Mouse (Mus musculus) kidney, postnatal 0 days (tissue): Measurements from ENCODE around the gene Unc5cl. TPM values are rescaled to one million over a fixed set of nuclear protein-coding genes. Genes with fewer than 3 reads are reported as not detected.

ENCODE experiments used
- ATAC-seq: fragments of 200-750 bp; cut with Nextera tagmentation; replicated peaks from 2 replicates; pipeline ENCODE4 v1.8.0; 2017; ENCODE audit warnings: low read depth, moderate number of reproducible peaks, moderate TSS enrichment, moderate library complexity; ENCODE audit not compliant: low FRiP score
- DNase-seq: peaks from one replicate; pipeline ENCODE4 v3.0.0-alpha.2; 2016; ENCODE audit warnings: low spot score
- H3K27ac ChIP-seq: fragments of 300-500 bp; sonication (generic); 2 replicates; pipeline ENCODE4 v1.5.1; 2014; ENCODE audit warnings: mild to moderate bottlenecking
- H3K27me3 ChIP-seq: fragments of 300-500 bp; sonication (generic); 2 replicates; pipeline ENCODE4 v1.6.1; 2014; ENCODE audit warnings: low read length, mixed read lengths; ENCODE audit not compliant: insufficient read depth
- H3K36me3 ChIP-seq: fragments of 300-500 bp; sonication (generic); 2 replicates; pipeline ENCODE4 v1.6.1; 2014; ENCODE audit warnings: low read length, mixed read lengths; ENCODE audit not compliant: insufficient read depth
- H3K4me1 ChIP-seq: fragments of 300-500 bp; sonication (generic); replicated peaks from 2 replicates; pipeline ENCODE4 v1.6.1; 2014; ENCODE audit warnings: antibody characterized with exemption, low read length, mixed read lengths; ENCODE audit not compliant: insufficient read depth
- H3K4me2 ChIP-seq: fragments of 300-500 bp; sonication (generic); 2 replicates; pipeline ENCODE4 v1.6.1; 2014; ENCODE audit warnings: mild to moderate bottlenecking, low read length, moderate library complexity, mixed read lengths
- H3K4me3 ChIP-seq: fragments of 300-500 bp; sonication (generic); replicated peaks from 2 replicates; pipeline ENCODE4 v1.5.1; 2014; ENCODE audit warnings: low read depth, low read length
- H3K9ac ChIP-seq: fragments of 300-500 bp; sonication (generic); 2 replicates; pipeline ENCODE4 v1.6.1; 2014; ENCODE audit warnings: low read depth, low read length
- H3K9me3 ChIP-seq: fragments of 300-500 bp; sonication (generic); replicated peaks from 2 replicates; pipeline ENCODE4 v1.6.1; 2016; ENCODE audit warnings: low read length, inconsistent platforms, mixed read lengths
- CTCF ChIP-seq: IDR thresholded peaks from 2 replicates; pipeline ENCODE4 v1.5.1; 2016; ENCODE audit warnings: antibody characterized with exemption, low read depth, mild to moderate bottlenecking, moderate library complexity
- WGBS: fragments of 180-500 bp; shearing (Covaris S2); extraction: QIAGEN DNeasy Blood & Tissue Kit; methylation state at CpG from one replicate; pipeline ENCODE4 v1.1.7; 2014; 5-methylcytosine and 5-hydroxymethylcytosine counted together
- polyA plus RNA-seq: library from polyadenylated mRNA; unstranded; fragments of >200 nt; fragmentation: Nextera tagmentation; extraction: Ambion mirVana; gene quantifications from 2 replicates; pipeline ENCODE4 v1.2.1, GENCODE M21; 2015

Unc5cl gene
- polyA plus RNA-seq = 3.6 and 3.9 TPM in 2 replicates

- no peak for DNase-seq
- no peak within 1 kb of the TSS for H3K27ac ChIP-seq
- H3K36me3 ChIP-seq = no peaks in the 10 kb centered on the region
- no peak for ATAC-seq
- 59% methylated on average over 11 of the region's 11 CpGs for WGBS
- no peaks in the 10 kb centered on the region for H3K27me3 ChIP-seq
- H3K9me3 ChIP-seq = no peaks in the 10 kb centered on the region
- no peak within 1 kb of the TSS for H3K9ac ChIP-seq
- peaks cover 9% of the 10 kb centered on the region for H3K4me1 ChIP-seq
- H3K4me3 ChIP-seq = no peak within 1 kb of the TSS
- H3K4me2 ChIP-seq = no peak within 1 kb of the TSS
- no peak for TF ChIP-seq CTCF
These were observed at the start of gene Unc5cl for GRCm38 (mm10) chr17:48454688-48455087. Gene Unc5cl (plus strand): TSS chr17:48454901.

- ATAC-seq = no peak
- no peak overlapping the region for H3K4me2 ChIP-seq
- H3K9ac ChIP-seq = no peak overlapping the region
- 81% methylated on average over 4 of the region's 4 CpGs for WGBS
- DNase-seq = no peak
- H3K9me3 ChIP-seq = no peaks in the 10 kb centered on the region
- H3K4me3 ChIP-seq = no peak overlapping the region
- no peaks in the 10 kb centered on the region for H3K27me3 ChIP-seq
- peaks cover 12% of the 10 kb centered on the region for H3K4me1 ChIP-seq
- TF ChIP-seq CTCF = no peak
- 0 out of 2 replicates have a peak, but pooled peaks cover 3% of the 10 kb centered on the region for H3K36me3 ChIP-seq
- no peak overlapping the region for H3K27ac ChIP-seq
These were observed 47.5 kb upstream of the Unc5cl start for GRCm38 (mm10) chr17:48407154-48407553.

GRCm38 (mm10) chr17:48407910-48408525 is 46.7 kb upstream of the Unc5cl start:
- no peaks in the 10 kb centered on the region for H3K27me3 ChIP-seq
- DNase-seq = no peak
- peak overlapping the region; percentile 98 for H3K27ac ChIP-seq
- H3K9ac ChIP-seq = peak overlapping the region; percentile 85
- peak overlapping the region; percentile 66 for H3K4me2 ChIP-seq
- H3K36me3 ChIP-seq = 0 out of 2 replicates have a peak, but pooled peaks cover 9% of the 10 kb centered on the region
- peak overlapping the region; percentile 57 for H3K4me3 ChIP-seq
- TF ChIP-seq CTCF = no peak
- H3K9me3 ChIP-seq = no peaks in the 10 kb centered on the region
- peaks cover 12% of the 10 kb centered on the region for H3K4me1 ChIP-seq
- WGBS = 6% methylated on average over 8 of the region's 8 CpGs
- no peak for ATAC-seq

- Histone ChIP-seq H3K36me3 (0 out of 2 replicates have a peak, but pooled peaks cover 9% of the 10 kb centered on the region), H3K4me2 (peak overlapping the region; percentile 66), H3K27me3 (no peaks in the 10 kb centered on the region), H3K4me3 (peak overlapping the region; percentile 57), H3K27ac (peak overlapping the region; percentile 98), H3K9me3 (no peaks in the 10 kb centered on the region), H3K9ac (peak overlapping the region; percentile 85), H3K4me1 (peaks cover 12% of the 10 kb centered on the region)
- DNase-seq = peak; percentile 84
- TF ChIP-seq CTCF = no peak
- WGBS = under 1% methylated on average over 47 of the region's 47 CpGs
- peak; percentile 48 for ATAC-seq
These were observed 46.0 kb upstream of the Unc5cl start for GRCm38 (mm10) chr17:48408526-48409291.

- Histone ChIP-seq H3K9me3 (no peaks in the 10 kb centered on the region), H3K4me1 (peaks cover 12% of the 10 kb centered on the region), H3K27me3 (no peaks in the 10 kb centered on the region), H3K9ac (peak within 1 kb of the TSS; percentile 85), H3K4me2 (peak within 1 kb of the TSS; percentile 76), H3K36me3 (peaks cover 15% of the 10 kb centered on the region; the same call in 1 of the 2 replicates), H3K27ac (peak within 1 kb of the TSS; percentile 98), H3K4me3 (peak within 1 kb of the TSS; percentile 68)
- TF ChIP-seq CTCF = peak; percentile 21; the same call in 1 of the 2 replicates
- DNase-seq (peak; percentile 100), ATAC-seq (peak; percentile 96)
- WGBS = under 1% methylated on average over 78 of the region's 84 CpGs
These were observed 45.1 kb upstream of the Unc5cl start, which contains the start of the genes Nfya and Oard1 for GRCm38 (mm10) chr17:48409380-48410298. Gene Nfya (minus strand): TSS chr17:48409906. Gene Oard1 (plus strand): TSS chr17:48410014.
